Mouse (Mus musculus) right cerebral cortex, postnatal 4 days (tissue): ENCODE results near the gene Ciita.

ENCODE experiments used
- DNase-seq: peaks from one replicate; pipeline ENCODE4 v3.0.0-alpha.2; 2022

The Ciita gene

GRCm38 (mm10) chr16:10559991-10560390 is 80.1 kb downstream of the Ciita start:
- DNase-seq: no peak

DNA sequence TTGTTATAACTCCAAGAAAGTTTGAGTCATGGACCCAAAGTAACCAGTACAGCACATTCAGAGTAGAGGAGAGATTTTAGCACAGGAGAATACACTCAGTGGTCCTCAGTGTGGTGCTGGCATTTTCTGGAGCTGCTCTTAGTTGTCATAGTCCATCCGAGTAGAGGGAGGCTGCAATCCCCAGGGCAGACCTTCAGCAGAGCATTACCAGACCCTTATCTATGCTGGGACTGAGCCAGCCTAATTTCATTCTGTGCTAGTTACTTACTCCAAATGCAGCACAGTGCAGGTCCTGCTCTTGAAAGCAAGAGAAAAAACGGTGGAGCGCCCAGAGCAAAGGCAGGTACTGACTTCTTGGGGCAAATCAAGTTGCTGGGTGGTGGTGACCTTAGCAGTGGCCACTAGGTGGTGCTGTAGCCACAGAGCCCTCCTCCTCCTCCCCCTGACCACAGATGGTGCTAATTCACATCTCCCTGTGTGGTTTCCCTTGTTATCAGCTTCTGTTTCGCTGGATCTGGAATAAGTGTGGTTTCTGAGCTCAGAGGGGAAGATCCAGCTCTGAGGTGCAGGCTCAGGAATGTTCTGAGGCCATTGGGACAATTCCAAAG is 85.5 kb downstream of the Ciita start:
- DNase-seq: peak; percentile 61

GRCm38 (mm10) chr16:10567153-10567552 is 87.3 kb downstream of the Ciita start:
- DNase-seq: no peak

DNA sequence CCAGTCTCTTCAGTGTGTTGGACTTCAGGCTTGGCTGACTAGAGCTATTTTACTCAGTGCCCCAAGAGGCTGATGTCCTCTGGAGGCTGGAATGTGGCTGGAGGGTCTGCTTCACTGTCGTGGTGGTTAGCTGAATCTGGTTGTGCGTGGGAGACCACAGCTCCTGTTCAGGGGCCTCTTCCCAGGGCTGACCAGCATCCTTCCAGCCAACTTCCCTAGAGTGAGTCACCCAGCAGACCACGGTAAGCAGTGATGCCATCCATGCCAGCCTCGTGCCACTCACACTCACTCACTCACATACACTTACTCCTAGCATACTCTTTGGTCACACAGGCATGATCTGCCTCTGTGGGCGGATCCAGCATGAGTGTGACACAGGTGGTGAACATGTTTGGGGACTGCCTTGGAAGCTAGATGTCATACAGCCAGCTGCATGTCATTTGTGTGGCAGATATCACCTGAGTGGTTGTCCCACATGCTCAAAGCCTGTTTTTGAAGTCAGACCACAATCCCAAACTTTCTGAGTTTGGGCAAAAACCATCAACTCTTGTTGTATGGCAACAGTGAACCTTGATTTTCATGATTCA is 90.0 kb downstream of the Ciita start:
- DNase-seq: no peak

DNA sequence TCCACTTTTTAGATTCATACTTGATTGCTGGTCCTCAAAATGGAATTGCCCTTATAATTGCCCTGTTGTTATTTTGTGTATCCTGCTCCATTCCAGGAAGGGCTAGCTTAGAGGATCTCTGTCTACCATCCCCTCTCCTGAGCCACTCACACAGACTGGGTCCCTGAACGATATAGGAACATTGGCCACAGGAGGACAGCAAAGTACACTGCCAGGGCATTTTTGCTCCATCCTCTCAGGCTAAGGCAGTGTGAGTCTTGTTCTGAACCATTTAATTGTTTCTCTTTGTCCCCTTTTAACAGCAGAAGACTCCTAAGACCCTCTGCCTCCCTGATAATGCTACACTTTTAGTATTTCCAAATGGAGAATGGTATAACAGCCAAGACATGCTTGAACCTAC is 90.8 kb downstream of the Ciita start:
- DNase-seq: peak; percentile 76

GRCm38 (mm10) chr16:10571820-10572219 is 92.0 kb downstream of the Ciita start:
- no peak for DNase-seq

GRCm38 (mm10) chr16:10574936-10575335 is 95.1 kb downstream of the Ciita start:
- no peak for DNase-seq

DNA sequence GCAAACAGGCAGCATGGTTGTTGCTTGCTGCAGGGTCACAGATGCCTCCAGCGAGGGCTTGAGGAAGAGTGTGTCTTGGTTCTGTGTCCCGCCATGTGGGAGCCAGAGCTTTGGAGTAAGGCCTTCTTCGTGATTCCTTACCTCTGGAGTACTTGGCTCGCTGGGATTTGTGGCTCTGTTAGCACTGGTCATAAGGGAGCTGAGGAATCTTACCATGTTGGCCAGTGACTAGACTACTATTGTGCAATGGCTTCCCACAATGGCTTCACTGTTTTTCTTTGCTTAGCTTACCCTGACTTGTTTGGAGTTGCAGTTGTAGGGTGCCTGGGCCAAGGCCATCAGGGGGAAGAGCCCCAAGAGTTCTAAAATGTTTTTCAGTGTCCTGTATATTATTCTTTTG is 96.1 kb downstream of the Ciita start:
- no peak for DNase-seq

DNA sequence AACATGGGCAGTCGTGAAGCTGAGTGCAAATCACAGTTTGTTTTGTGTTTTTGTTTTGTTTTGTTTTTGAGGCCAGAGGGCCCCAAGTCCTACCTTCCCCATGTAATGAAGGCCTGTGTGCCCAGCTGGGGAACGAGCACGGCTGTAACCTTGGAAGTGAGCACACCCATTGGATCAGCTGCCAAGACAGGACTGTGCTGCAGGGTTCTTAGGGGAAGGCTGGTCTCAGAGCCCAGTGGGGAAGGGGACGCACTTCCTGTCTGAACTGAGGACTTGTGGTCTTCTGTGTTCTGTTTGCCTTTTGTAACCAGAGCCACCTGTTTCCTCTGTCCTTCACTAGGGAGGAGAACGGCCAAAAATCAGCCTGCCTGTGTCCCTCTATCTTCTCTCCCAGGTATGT is 97.7 kb downstream of the Ciita start:
- no peak for DNase-seq
